ENCODE assay signal across 18 mouse cellular contexts in genomic region chr8:125931822-125932221, GRCm38 (mm10). TPM values are rescaled to one million over a fixed set of nuclear protein-coding genes. Genes with fewer than 3 reads are reported as not detected.
A peak's percentile ranks its signal among the peaks of the same experiment; 100 is the strongest.
DNase-seq lines count a peak whose midpoint lies in the region; TF ChIP-seq lines count a peak whose summit lies in the region.
"Had no signal": no experiment of that assay in that cellular context is flagged by ENCODE, and none has a peak within 500 bp of the region (broad histone marks: within the 10 kb centered on the region; RNA-seq: fewer than 3 reads in every experiment).

No protein-coding gene starts in this region.

- H3K4me3 ChIP-seq in left cerebral cortex, adult 2 months: no peak overlapping the region
- H3K4me3 ChIP-seq: embryonic facial prominence, embryonic 12.5 days; forebrain, embryonic 15.5 days; heart, embryonic 10.5 days; hindbrain, embryonic 12.5 days had no signal

- TF ChIP-seq CTCF in left cerebral cortex, adult 2 months (IDR thresholded peaks at IDR 0.05): no peak

- DNase-seq in cerebellum, postnatal 14 days: peak; percentile 39 to 52
- DNase-seq in cerebellum, adult 9-11 months: no peak
- peak; percentile 34 to 40 for DNase-seq in left cerebral cortex, postnatal 14 days (ENCODE audit: low spot score in 2 of 2)
- no peak for DNase-seq in left cerebral cortex, adult 2 months (ENCODE audit: extremely low spot score in 1 of 2, low spot score in 2 of 2)
- DNase-seq in right cerebral cortex, adult 18-20 months: peak; percentile 46
- no peak for DNase-seq in right cerebral cortex, postnatal 36 days (ENCODE audit: low spot score in 2 of 2)
- no peak for DNase-seq in spleen, adult 12 weeks (ENCODE audit: low spot score)
- DNase-seq: adrenal gland, adult 8-10 months; cerebellum, adult 11-12 months; gastrocnemius, postnatal 36 days; heart, adult 18-20 months; heart, postnatal 10 days; heart, postnatal 4 days had no signal

- intact Hi-C loops in left cerebral cortex, postnatal 14 days (cut with DNase I): no loop called here
- intact Hi-C loops in left cerebral cortex, adult 2 months (cut with DNase I): no loop called here

- H3K27ac ChIP-seq in left cerebral cortex, adult 2 months: no peak overlapping the region
- H3K27ac ChIP-seq: embryonic facial prominence, embryonic 12.5 days; forebrain, embryonic 15.5 days; heart, embryonic 10.5 days; hindbrain, embryonic 12.5 days had no signal

RNA-seq across cellular contexts. Expression of gene Map3k21, which starts 21.6 kb away (rescaled TPM):
- 1 to 10 TPM; 1.5 to 2.2 TPM for total RNA-seq in left cerebral cortex, postnatal 14 days (2021)
- total RNA-seq in left cerebral cortex, adult 2 months (2021): 1 to 10 TPM; 1.8 to 3.0 TPM
- total RNA-seq: CH12.LX had no signal

RNA-seq across cellular contexts. Expression of gene Pcnx2, which starts 33.7 kb away (rescaled TPM):
- 10 to 100 TPM; 80.3 to 83.2 TPM for total RNA-seq in left cerebral cortex, postnatal 14 days (2021)
- 10 to 100 TPM; 90.3 to 91.0 TPM for total RNA-seq in left cerebral cortex, adult 2 months (2021)
- total RNA-seq: CH12.LX had no signal

Comparison
In these comparisons a context has a peak if more than half of its experiments do, and no peak if none do; other contexts are left out.
1. DNase-seq: peak in cerebellum, postnatal 14 days (2 of 2), left cerebral cortex, postnatal 14 days (2 of 2) and right cerebral cortex, adult 18-20 months (single experiment); none in cerebellum, adult 9-11 months (single experiment), left cerebral cortex, adult 2 months (0 of 2), right cerebral cortex, postnatal 36 days (0 of 2) and spleen, adult 12 weeks (single experiment).